Mouse (Mus musculus): Measurements from ENCODE around the gene Syt16. TPM values are rescaled to one million over a fixed set of nuclear protein-coding genes. Genes with fewer than 3 reads are reported as not detected.

Syt16 gene
- total RNA-seq, 2 experiments from 2014 or later, result not detected

DNA sequence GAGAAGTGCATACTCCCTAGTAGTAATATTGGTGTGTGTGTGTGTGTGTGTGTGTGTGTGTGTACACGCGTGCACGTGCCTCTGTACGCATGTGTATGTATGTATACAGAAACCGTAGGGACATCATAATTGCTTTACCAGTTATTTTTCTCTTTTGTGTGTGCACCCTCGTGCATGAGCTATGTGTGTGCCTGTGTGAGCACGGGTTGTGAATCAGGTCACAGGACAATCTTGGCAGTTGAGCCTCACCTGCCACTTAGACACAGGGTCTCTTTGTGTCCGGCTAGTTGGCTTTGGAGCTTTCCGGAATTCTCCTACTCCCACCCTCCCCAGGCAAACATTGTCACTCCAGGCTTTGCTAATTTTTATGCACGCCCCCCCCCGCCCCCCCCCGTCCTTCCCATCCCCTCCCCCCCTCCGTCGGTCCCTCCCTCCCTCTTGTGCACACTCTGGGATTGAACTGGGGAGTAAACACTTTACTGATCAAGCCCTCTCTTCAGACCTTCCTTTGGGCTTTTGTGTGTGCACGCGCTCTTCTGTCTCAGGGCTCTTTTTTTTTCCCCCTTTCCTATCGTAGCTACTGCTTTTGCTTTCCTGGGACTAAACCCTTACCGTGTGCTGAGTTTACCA, 319.0 kb downstream of the Syt16 start, which contains the start of gene Gm11042:
Gene Gm11042 (minus strand): TSS at position 51 of the 630 bp plus-strand sequence.
- DNase-seq, result no peak

DNA sequence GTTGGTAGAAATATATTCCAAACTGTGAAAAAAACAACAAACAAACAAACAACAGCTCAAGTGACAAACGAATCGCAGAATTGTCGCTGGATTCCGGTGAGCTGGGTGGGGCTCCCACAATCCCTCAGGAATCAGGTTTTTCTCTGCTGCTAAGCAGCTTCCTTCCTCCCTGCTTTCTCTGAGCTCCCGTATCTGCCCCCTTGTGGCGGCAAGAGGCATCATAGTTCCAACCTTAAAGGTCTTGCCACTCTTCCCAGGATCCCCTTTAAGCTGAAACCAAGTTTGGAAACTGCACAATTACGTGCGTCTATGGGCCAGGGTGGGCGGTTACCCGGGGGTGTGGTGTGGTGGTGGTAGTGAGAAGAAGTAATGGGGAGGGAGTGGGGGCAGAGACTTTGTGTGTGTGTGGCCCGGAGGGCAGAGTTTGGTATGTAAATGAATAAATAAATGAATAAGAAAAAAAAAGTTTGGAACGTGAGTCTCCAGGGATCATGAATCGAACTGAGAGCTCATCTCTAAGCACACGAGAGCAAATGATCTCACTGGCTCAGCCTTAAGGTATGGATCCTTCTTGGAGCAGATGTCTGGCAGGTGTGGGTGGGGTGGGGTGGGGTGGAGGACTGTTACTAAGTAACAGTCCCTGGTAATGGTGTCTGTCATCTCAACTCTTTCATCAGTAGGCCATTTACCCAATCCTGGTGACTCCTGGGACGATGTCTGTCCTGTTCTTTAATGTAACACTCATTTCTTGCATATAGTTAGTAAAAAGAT, 319.7 kb downstream of the Syt16 start:
- DNase-seq, result peak; percentile 53

DNA sequence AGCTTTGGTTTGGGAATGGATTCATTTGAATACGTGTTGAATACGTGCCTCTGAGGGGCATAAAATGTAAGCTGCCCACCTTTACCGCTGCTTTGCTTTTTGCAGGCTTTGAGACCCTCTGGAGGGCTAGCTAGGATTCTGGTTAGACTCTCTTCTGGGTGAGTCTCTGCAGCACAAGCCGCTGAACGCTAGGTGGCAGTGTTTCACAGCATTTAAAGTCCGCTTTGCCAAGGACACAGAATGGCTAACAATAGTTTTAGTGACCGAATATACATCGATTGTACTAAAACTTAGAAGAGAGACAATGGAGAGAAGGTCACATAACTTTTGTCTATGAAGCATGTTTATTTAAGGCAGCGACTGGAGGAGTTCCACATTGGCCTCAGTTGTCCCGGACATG, 322.9 kb downstream of the Syt16 start:
- DNase-seq, result no peak

DNA sequence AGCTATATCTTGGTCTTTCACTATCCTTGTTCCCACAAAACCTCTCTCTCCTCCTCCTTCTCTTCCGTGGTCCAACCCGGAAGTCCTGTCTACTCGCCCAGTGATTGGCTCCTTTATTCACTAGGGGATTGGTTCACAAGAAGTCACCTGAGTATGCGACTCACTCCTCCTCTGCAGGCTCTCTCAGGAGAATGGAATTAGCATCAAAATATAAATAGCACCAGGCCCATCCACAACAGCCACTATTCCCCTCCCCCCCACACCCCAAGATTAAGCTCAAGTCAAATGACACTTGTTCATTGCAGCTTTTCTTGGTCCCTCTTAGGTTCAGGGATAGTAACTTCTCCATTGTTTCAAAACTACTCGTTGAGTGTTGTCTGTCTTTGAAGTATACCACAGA, 324.5 kb downstream of the Syt16 start:
- no peak for DNase-seq

Other genes starting within 250 kb of the Syt16 start
- 10 to 100 TPM; 15.9 to 16.7 TPM for gene Hif1a, start 96.3 kb upstream of the Syt16 start, total RNA-seq (2021)
- gene Gm49321, start 60.0 kb upstream of the Syt16 start, total RNA-seq (2021), result 1 to 10 TPM; 3.0 to 3.6 TPM
- gene Snapc1, start 33.2 kb upstream of the Syt16 start, total RNA-seq (2021), result 1 to 10 TPM; 4.6 to 5.0 TPM

All from gastrocnemius, postnatal 25 days (tissue).